Mouse (Mus musculus) CH12.LX (cell line): ENCODE data around the gene Defb20. TPM values are rescaled to one million over a fixed set of nuclear protein-coding genes. Genes with fewer than 3 reads are reported as not detected.

Experiments used
- DNase-seq: peaks from one replicate; pipeline ENCODE4 v3.0.0-alpha.2; 2013; ENCODE audit errors: extremely low read depth
- H3K27ac ChIP-seq: 2 replicates; pipeline ENCODE4 v1.5.1; 2012; ENCODE audit warnings: low read depth, mild to moderate bottlenecking, control low read depth, moderate library complexity; ENCODE audit not compliant: insufficient read depth
- H3K27me3 ChIP-seq: replicated peaks from 2 replicates; pipeline ENCODE3; 2012; ENCODE audit warnings: inconsistent platforms
- H3K36me3 ChIP-seq, 2 experiments: replicated peaks in 1 of 2; 2 replicates each; pipeline versions ENCODE3 to v1.6.1; 2012; ENCODE audit warnings: inconsistent platforms in 1 of 2, low read length in 1 of 2, mild to moderate bottlenecking in 1 of 2, mixed read lengths in 1 of 2, moderate library complexity in 1 of 2; ENCODE audit not compliant: control insufficient read depth in 1 of 2, insufficient read depth in 1 of 2
- H3K4me1 ChIP-seq, 2 experiments: 2 replicates each; pipeline ENCODE4 v1.6.1; 2012; ENCODE audit warnings: inconsistent platforms in 1 of 2, moderate library complexity in 1 of 2; ENCODE audit not compliant: insufficient read depth in 2 of 2, control insufficient read depth in 1 of 2
- H3K4me2 ChIP-seq: 2 replicates; pipeline ENCODE4 v1.6.1; 2012; ENCODE audit warnings: low read depth, mild to moderate bottlenecking, control low read depth; ENCODE audit not compliant: poor library complexity, insufficient read depth, severe bottlenecking
- H3K4me3 ChIP-seq, 3 experiments: fragments of 150-350 bp in 1 of 3; sonication (generic) in 1 of 3; replicated peaks in 1 of 3; 2 replicates each; pipeline versions ENCODE3 to v1.5.1; 2011 to 2012; ENCODE audit warnings: low read depth in 2 of 3, low read length in 2 of 3, mild to moderate bottlenecking in 2 of 3, moderate library complexity in 2 of 3, control low read depth in 1 of 3, improper control_type of control experiment in 1 of 3, inconsistent platforms in 1 of 3, mixed read lengths in 1 of 3; ENCODE audit not compliant: poor library complexity in 1 of 3
- H3K79me2 ChIP-seq: replicated peaks from 2 replicates; pipeline ENCODE4 v1.6.1; 2012; ENCODE audit warnings: mild to moderate bottlenecking, moderate library complexity; ENCODE audit not compliant: control insufficient read depth, poor library complexity, insufficient read depth, severe bottlenecking; ENCODE audit errors: extremely low read depth
- H3K9ac ChIP-seq: 2 replicates; pipeline ENCODE4 v1.6.1; 2012; ENCODE audit warnings: low read depth, mild to moderate bottlenecking, control low read depth, moderate library complexity; ENCODE audit not compliant: insufficient read depth
- H3K9me3 ChIP-seq: replicated peaks from 2 replicates; pipeline ENCODE3; 2012; ENCODE audit warnings: low read length, inconsistent platforms, mixed read lengths
- BHLHE40 ChIP-seq: IDR thresholded peaks from 2 replicates; pipeline ENCODE4 v1.6.1; 2011; ENCODE audit warnings: mild to moderate bottlenecking, low read depth, low read length, improper control_type of control experiment
- CHD1 ChIP-seq: IDR thresholded peaks from 2 replicates; pipeline ENCODE4 v1.6.1; 2012; ENCODE audit warnings: low read depth, low read length, improper control_type of control experiment, inconsistent platforms
- ETS1 ChIP-seq: conservative IDR thresholded peaks from 2 replicates; pipeline ENCODE4 v1.6.1; 2012; ENCODE audit warnings: low read depth, mild to moderate bottlenecking, inconsistent platforms, low read length, improper control_type of control experiment, moderate library complexity
- HCFC1 ChIP-seq: IDR thresholded peaks from 2 replicates; pipeline ENCODE4 v1.6.1; 2012; ENCODE audit warnings: low read depth, mild to moderate bottlenecking, inconsistent platforms, low read length, improper control_type of control experiment
- JUND ChIP-seq: conservative IDR thresholded peaks from 2 replicates; pipeline ENCODE4 v1.6.1; 2011; ENCODE audit warnings: low read depth, low read length, improper control_type of control experiment
- KAT2A ChIP-seq: IDR thresholded peaks from 2 replicates; pipeline ENCODE4 v1.6.1; 2012; ENCODE audit warnings: low read length, improper control_type of control experiment, inconsistent platforms; ENCODE audit not compliant: insufficient replicate concordance
- MAFK ChIP-seq: IDR thresholded peaks from 2 replicates; pipeline ENCODE4 v1.6.1; 2011; ENCODE audit warnings: low read length, improper control_type of control experiment; ENCODE audit not compliant: insufficient replicate concordance
- MYC ChIP-seq: IDR thresholded peaks from 2 replicates; pipeline ENCODE4 v1.6.1; 2011; ENCODE audit warnings: low read depth, mild to moderate bottlenecking, improper control_type of control experiment, low read length
- NRF1 ChIP-seq: IDR thresholded peaks from 2 replicates; pipeline ENCODE4 v1.6.1; 2014; ENCODE audit warnings: low read depth, mild to moderate bottlenecking, inconsistent platforms, low read length, improper control_type of control experiment, moderate library complexity
- POLR2AphosphoS2 ChIP-seq: IDR thresholded peaks from 2 replicates; pipeline ENCODE4 v1.6.1; 2011; ENCODE audit warnings: low read depth, low read length, improper control_type of control experiment
- USF2 ChIP-seq: conservative IDR thresholded peaks from 2 replicates; pipeline ENCODE4 v1.6.1; 2011; ENCODE audit warnings: low read depth, low read length, improper control_type of control experiment
- ZNF384 ChIP-seq: IDR thresholded peaks from 2 replicates; pipeline ENCODE4 v1.6.1; 2012; ENCODE audit warnings: low read depth, low read length, improper control_type of control experiment, inconsistent platforms
- dilution Hi-C: fragments of 300-500 bp; cut with MboI; formaldehyde crosslinking; loops from 2 replicates; pipeline ENCODE4 v1.14.3; 2020; ENCODE audit warnings: low sequenced_read_pairs; ENCODE audit not compliant: extremely low pct_unique_long_range_greater_than_20kb, extremely low pct_ligation_motif_present
- in situ Hi-C: fragments of 300-500 bp; cut with MboI; formaldehyde crosslinking; loops from 3 replicates; pipeline ENCODE4 v1.14.3; 2019; ENCODE audit warnings: low sequenced_read_pairs, low pct_ligation_motif_present, low pct_unique_long_range_greater_than_20kb, mixed read lengths
- polyA plus RNA-seq: library from polyadenylated mRNA; unstranded; fragments of >175 nt; gene quantifications from 2 replicates; pipeline ENCODE4 v1.2.1, GENCODE M21; 2012; ENCODE audit warnings: low read depth; ENCODE audit not compliant: insufficient read length
- total RNA-seq, 2 experiments: library from RNA; depleted of rRNA; stranded (reverse); fragments of 300-350 nt in 1 of 2; fragments of >200 nt in 1 of 2; gene quantifications; 2 replicates each; pipeline ENCODE4 v1.2.3; 2012 to 2014

The Defb20 gene
- total and polyA plus RNA-seq, 3 experiments: not detected

- Histone ChIP-seq H3K9ac (no peak overlapping the region), H3K27ac (no peak overlapping the region), H3K27me3 (peaks cover 40% of the 10 kb centered on the region), H3K9me3 (no peaks in the 10 kb centered on the region), H3K36me3 (no peaks in the 10 kb centered on the region), H3K4me3 (no peak overlapping the region), H3K79me2 (no peaks in the 10 kb centered on the region), H3K4me2 (no peak overlapping the region), H3K4me1 (peaks cover 6 to 21% of the 10 kb centered on the region in 2 experiments)
- dilution Hi-C loops (no loop called here), in situ Hi-C loops (loop anchor here (25.0 kb wide), 1 partner anchor 135 kb away; the partner anchor contains the start of genes Defb19 and Defb45)
- no peak for DNase-seq
- TF ChIP-seq POLR2AphosphoS2: no peak
- TF ChIP-seq NRF1: no peak
- no peak for TF ChIP-seq USF2
- TF ChIP-seq BHLHE40: no peak
- no peak for TF ChIP-seq MYC
- no peak for TF ChIP-seq HCFC1
Measured at GRCm38 (mm10) chr2:152452101-152452781, 24.6 kb upstream of the Defb20 start.

- Histone ChIP-seq H3K4me3 (no peak overlapping the region), H3K27ac (no peak overlapping the region), H3K9ac (no peak overlapping the region), H3K27me3 (peaks cover 43% of the 10 kb centered on the region), H3K4me1 (peaks cover 0 to 13% of the 10 kb centered on the region in 2 experiments; a peak in 2 of 4 replicates), H3K9me3 (no peaks in the 10 kb centered on the region), H3K79me2 (no peaks in the 10 kb centered on the region), H3K4me2 (no peak overlapping the region), H3K36me3 (no peaks in the 10 kb centered on the region)
- DNase-seq: no peak
- TF ChIP-seq JUND (no peak), ETS1 (no peak), ZNF384 (no peak), NRF1 (no peak), USF2 (no peak), MAFK (no peak), BHLHE40 (no peak), CHD1 (no peak), KAT2A (no peak)
- in situ Hi-C loops (loop anchor here (25.0 kb wide), 1 partner anchor 128 kb away; the partner anchor contains the start of genes Defb19 and Defb45), dilution Hi-C loops (no loop called here)
Measured at GRCm38 (mm10) chr2:152459241-152459640, 17.6 kb upstream of the Defb20 start.
